Mouse (Mus musculus) right cerebral cortex, postnatal 10 days (tissue): ENCODE data around the gene Ptprg.

Experiments
- DNase-seq, 2 experiments: peaks; one replicate each; pipeline ENCODE4 v3.0.0; 2021; ENCODE audit warnings: low spot score in 2 of 2

Gene Ptprg

DNA sequence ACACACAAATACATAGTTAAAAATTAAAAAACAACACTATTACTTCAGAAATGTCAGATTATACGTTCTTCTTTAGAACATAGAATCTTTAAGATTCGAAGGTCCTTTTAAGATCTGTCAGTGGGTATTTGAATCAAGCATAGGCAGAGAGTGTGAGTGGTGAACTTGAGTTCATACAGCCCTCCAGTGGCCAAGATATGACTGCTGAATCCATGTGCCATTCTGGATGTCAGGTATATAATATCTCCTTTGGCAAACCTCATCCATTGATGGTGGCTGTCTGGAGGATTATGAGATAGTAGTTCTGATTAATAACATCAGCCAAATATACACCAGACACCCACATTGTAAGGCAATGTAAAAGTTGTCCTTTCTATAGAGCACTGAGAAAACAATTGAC, 266.0 kb downstream of the Ptprg start:
- DNase-seq = no peak

DNA sequence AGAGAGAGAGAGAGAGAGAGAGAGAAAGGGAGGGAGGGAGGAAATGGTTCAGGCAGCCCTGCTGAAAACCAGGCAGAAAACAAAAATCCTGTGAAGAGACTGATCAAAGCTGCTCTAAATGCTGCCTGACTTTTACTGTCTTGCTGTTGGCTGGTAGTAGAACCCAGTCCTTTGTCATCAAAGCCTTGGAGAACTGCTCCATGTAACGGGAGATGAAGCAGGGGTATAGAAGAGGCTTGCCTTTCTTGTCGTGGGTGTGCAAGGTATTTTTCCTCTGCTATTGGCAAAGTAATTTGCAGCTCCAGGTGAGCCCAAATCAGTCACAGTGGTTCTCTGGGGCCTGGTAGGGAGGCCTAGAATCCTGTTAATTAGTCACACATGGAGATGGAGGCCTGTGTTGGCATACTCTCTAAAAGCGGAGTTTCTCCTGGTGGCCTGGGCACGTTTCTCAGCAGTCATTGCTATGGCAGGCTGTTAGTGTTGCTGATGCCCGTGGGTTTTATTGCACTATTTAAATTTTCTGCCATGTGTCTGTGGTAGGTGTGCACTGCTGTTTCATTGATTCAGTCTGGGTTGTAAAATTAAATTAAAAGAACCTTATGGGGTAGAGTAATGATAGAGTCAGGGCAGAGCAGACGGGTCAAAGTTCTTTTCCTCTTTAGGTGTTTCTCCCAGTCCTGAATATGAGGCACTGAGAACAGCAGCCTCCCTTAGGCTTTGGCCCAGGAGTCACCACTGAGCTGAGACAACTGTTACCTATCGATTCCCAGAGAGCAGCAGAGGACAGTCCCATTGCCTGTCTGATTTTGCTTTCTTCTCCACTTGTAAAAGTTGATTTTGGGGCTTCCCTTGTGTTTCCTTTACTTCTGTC, 269.7 kb downstream of the Ptprg start:
- no peak for DNase-seq

DNA sequence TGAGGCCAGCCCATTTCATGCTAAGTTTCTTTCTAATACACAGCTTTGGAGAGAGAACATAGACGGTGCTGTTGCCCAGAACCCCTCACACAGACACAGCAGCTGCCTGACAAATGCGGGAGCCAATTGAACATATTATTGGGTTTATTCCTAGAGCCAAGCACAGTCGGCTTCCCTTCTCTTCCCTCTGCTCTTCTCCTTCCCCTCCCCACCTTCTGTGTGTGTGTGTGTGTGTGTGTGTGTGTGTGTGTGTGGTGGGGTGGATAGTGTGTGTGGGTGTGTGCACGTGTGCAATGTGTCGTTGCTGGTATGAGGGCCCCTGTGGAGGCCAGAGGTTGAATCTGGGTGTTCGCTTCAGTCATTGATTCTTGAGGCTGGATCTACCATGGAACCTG, 270.4 kb downstream of the Ptprg start:
- peak; percentile 39 to 48 for DNase-seq

DNA sequence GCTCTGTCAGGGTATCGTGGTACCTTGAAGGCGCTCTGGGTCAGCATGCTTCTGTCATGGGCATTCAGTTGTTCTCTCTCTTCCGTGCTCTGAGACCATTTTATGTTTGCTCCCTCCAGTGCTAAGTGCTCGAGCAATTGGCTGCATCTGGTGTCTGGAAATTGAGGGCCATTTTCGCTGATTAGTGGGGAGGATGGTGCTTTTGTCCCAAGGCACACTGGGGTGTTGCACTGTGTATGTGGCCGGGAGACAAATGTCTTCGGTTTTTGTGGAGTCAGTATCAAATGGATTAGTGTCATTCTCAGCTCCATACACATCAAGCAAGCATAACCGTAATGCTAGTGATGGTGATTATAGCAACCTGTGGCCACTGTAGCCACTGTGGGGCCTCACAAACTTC, 271.6 kb downstream of the Ptprg start:
- DNase-seq = no peak

DNA sequence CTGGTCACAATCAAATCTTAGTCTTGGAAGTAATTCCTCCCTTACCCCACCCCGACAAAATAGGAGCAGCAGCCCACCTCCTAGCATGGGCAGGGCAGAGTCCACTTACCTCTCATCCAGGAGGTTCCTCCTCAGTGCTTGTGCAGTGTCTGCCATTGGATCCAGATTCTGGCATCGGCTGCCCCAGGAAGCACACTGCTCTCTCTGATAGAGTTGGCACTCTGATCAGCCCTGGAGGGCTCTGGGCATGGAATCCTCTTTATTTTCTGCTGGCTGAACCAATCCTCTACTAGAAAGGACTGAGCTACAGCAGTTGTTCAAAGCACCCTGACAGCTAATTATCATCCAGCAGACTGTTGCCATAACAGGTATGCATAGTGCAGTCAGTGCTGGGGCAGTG, 272.2 kb downstream of the Ptprg start:
- DNase-seq = no peak

DNA sequence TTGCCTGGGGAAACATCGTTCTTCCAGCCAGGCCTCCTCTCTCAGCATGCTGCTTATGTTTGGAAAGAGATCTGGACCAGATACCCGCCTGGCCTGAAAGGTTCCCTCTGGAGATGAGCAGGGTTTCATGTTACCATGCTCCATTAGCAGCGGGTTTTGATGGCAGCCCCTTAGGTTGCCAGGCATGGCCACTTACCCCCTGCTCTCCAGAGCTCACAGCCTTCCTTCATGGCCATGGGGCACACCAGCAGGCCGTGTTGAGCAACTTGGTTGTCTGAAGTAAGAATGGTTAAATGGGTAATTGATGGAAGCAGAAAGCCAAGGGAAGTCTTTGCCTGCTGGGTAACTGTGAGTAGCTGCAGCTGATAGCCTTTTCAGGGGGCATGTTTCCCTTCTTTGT, 274.8 kb downstream of the Ptprg start:
- DNase-seq = no peak

DNA sequence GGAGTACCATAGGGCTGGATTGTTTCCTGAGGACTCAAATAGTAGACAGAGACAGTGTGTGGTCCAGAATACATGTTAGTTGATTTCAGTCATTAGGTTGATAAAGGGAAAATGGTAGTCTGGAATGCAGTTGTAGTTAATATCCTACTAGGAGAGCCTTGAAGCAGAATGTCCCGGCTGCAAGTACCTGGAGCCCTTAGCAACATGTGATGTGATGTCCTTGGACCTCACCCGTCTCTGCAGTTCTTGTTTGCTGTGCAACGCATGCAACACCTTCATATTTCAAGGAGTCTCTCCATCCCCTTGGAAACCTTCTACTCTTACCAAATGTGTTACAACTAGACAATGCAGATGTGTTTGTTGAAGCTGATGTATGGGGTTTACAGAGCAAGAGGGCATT, 280.3 kb downstream of the Ptprg start:
- no peak for DNase-seq

DNA sequence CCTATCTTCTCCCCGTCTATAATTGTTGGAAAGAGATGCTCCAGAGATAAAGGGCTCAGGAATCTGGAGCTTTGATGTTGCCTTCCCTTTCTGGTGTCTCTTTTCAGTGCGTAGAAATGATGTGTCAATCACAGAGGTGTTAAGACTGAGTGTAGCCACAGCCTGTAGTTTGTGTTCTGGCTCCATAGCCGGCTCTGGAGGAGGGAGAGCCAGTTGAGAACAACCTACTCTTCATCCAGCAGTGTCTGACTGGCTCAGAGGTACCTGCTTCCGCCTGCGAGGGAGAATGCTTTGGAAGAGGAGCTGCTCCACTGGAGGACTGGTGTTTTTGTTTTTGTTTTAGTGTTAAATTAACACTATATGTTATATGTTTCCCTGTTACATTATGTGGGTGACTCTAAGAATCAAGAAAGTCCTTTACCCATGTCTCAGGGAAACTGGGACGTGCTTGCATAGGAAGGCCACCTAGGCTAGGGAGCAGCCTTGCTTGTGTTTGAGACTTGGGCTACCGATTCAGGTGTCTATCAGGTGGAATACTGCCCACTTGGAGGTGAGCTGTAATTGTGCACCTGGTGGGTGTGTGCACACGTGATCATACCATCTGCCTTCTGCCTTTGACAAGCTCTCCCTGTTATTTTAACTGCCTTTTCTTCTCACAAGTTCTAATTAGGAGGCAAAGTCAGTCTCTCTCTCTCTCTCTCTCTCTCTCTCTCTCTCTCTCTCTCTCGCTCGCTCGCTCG, 282.5 kb downstream of the Ptprg start:
- DNase-seq = no peak

DNA sequence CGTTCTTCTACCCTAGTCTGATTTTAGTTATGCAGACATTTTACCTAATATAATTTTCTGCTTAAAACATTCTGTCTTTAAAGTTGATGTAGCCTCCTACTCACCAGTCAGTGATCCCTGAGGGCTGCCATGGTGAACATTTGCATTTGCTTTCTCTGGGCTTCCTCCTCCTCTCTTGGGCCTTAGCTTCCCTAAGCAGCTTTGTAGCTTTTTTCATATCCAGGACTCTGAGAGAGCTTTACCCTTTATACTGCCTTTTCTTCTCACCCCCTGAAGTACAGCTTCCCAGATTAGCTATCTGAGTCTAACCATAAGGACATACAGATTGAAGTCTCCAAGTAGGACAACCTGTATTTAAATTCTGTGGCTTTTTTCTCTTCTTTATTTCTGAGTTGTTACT, 284.4 kb downstream of the Ptprg start:
- no peak for DNase-seq

DNA sequence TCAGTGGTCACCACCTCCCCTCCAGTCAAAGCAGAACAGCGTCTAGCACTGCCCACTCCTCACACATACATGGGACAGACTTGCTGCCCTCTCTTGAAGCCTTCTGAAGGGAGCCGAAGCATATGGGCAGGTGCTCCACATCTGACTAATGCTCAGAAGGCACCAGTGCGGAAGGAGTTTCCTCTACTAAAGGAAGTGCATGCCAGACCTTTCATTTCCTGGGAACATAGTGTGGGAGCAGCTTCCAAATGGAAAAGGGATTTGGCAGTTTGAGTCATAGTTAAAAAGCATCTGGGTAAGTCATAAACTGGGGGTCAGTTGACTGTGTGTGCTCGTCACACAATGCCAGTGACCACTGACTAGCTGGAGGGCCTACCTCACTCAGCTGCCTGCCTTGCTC, 288.3 kb downstream of the Ptprg start:
- DNase-seq = no peak

DNA sequence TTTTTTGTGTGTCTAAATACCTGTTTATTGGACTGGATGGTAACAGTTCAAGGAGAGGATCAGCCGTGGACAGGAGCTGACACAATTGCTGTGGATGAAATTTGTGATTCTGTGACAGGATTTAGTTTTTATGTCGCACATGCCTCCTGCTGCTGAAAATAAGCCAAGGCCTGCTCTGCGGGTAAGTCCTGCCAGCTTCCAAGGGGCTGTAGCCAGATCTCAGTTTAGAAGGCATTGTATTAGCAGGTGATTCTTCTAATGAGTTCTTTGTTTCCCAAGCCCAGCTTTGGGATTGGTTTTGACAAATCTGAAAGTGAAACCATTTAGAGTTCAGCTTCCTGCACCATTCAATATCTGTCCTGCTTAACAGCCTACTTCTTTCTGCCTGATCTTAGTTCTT, 299.6 kb downstream of the Ptprg start:
- DNase-seq = no peak

DNA sequence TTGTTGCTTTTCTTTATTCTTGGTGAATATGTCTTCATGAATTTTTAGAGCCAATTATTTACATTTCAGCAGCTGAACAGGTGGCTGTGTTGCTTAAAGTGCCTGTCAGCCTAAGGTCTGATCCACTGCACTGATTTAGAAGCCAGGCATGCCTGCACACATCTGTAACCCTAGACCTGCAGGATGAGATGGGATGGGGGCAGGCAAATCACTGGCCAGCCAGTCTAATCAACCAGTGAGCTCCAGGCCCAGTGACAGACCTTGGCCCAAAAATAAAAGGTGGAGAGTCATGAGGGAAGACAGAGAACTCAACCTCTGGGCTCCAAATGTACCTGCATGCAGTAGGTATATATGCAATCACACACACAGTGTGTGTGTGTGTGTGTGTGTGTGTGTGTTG, 302.2 kb downstream of the Ptprg start:
- no peak for DNase-seq

DNA sequence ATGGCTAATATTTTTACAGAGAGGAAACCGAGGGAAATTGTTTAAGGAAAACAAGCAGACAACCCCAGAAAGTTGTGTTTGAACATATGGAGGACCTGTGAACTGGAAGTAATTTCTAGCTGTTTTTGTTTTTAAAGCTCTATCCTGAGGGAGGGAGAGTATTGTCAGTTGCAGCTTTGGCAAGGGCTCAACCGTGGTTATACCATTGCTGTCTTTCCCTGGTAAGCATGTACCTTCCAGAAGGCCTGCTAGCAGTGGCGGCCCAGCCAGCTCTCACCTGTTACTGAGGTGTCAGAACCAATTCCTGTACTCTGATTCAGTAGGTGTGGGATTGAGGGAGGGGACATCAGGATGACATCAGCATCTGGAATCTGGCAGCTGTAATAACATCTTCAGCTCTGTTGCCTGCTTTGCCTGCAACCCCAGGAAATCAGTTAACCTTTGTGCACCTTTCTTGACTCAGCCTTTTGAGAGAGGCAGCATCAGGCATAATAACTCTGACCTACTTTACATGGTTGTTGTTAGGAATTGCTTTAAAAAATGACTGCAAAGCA, 304.7 kb downstream of the Ptprg start:
- DNase-seq = no peak

DNA sequence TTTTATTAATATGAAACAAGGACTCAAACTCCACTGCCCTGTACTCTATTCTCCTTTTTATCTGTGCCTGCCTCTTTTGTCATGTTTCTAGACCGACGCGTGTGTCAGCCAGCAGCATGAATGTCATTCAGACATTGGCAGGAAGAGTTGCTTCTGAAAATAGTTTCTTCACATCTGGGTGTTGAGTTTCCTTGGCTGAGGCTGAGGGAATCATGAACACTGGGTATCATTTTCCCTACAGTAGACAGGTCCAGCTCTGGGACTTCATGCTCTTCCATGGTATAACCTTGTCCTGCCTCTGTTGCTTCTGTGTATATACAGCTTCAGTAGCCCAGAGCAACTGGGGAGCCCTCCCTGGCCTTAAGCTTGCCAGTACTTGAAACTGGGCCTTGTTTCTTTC, 310.0 kb downstream of the Ptprg start:
- DNase-seq = no peak

DNA sequence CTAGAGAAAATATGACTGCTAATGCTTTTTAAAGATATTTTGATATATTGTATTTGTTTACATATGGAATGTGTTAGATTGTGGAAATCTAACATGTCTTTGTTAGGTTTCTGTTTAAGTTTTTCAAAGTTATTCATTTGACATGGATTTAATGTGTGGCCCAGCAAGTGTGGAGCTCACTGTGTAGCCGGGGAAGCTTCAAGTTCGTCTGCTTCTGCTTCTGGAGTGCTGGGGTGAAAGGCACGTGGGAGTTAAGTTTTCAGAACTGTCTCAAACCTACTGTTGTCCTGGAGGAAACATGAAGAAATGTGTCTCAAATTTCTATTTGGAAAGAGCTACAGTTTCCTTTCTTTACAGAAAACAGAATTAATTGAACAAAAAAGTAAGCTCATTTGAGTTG, 311.5 kb downstream of the Ptprg start:
- DNase-seq = no peak

DNA sequence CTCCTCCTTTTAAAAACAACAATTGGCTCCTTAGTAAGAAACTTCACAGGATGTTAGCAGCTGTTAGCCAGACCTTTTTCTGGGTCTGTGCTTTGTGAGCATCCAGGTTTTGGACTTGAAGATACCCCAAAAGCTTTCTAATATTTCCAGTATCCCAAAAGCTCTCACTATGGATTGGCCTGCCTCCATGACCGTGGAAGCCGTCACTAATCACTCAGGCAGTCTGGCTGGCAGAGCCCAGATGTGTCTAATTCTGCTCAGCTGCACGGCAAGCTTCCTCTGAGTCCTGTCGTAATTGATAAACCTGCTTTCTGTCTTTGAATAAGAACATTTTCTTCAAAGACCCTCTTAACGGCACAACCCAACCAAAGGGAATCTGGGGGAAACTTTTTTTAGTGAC, 312.0 kb downstream of the Ptprg start:
- no peak for DNase-seq

DNA sequence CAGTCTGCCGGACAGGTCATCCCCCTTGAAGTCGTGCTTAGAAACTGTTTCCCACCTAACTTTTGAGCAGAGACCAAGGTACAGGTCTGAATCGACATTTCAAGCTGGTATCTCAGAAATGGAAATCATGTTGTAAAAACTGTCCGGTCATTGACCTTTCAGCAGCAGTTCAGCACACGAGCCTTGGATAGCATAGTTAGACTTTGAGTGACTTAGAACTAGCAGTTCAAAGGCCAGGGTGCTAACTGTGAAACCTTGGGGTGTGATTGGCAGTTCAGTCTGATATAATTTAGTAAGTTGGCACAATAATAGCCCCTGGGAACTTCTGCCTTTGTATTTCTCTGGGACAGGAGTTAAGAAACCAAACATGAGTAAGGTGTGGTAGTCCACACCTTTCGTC, 312.5 kb downstream of the Ptprg start:
- no peak for DNase-seq

DNA sequence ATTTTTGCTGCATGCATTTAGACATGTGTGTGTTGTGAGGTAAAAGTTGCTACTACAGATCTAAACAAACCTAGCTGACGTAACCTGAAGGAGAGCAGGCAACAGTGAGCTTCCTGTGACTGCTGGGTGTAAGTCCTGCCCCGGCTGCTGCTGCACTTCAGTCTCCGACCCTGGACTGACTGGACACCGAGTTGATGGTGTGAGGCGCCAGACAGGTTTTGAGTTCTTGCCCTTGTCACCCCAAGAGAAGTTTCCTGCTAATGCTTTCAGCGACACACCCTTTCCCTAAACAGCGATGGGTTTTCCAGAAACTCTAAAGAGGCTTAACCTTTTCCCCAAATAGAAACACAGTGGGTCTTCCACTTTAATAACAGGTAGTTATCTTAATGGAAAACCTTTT, 313.1 kb downstream of the Ptprg start:
- no peak for DNase-seq

DNA sequence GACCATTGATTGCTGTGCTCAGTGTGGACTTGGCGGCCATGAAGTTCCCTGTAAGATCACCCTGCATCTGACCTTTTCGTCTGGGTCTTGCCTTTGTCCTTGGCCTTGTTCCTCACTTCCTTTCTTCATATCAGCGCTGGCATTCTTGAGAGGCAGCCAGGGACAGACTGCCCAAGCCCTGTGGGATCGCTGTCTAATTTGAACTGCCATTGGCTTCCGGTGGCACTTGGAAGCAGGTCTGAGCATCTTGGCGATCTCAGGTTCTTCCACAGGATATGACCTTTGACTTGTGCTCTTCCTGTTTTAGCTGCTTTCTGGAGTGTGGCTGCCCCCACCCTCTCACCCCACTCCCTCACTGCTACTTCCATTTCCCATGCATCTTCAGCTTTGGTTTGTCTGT, 315.3 kb downstream of the Ptprg start:
- DNase-seq = no peak

DNA sequence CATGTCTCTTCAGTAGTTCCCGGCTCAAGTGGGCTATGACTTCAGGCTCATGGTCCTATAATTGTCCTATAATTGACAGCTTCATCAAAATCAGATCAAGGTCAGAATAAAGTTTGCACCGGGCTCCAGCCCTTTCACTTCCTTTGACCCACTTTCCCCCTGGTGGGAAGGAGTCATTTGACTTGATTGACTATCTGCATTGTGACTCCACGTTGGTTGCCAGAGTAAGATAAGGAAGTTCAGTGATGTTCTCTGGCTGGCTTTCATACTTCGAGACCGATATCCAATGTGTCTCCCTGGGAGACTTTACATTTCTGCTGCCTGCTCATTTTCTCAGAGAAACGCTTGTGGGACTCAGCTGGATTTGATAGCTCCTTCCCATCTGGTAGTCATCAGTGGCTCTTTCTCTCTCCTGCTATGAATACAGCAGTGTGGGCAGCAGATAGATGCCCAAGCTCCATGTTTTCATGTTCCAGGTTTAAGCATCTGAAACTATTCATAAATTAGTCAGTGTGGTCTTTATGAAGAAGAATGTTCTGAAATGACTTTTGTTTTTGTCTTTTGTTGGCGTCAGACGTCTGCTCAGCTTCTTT, 318.5 kb downstream of the Ptprg start:
- DNase-seq = peak in 1 of 2 experiments; percentile 45

DNA sequence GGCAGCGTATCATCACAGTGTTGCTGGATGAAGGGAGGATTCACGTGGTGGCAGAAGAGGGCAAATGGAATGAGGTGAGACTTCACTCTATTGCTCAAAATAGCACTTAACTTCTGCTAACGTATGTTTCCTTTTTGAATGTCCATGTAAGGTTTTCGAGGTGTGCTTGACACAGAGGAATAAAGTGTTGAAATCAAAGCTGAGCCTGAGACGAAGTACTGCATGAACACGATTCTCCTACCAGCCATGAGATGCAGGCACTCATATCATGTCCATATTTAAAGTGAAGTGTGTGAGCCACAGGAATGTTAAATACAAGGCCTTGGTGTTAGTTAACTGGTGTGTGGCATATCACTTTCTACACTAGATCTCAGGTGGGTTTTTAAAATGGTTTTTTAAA, 320.9 kb downstream of the Ptprg start:
- DNase-seq = no peak
